Mouse (Mus musculus) macrophage (primary cell): ENCODE measurements around the gene Trim9. TPM values are rescaled to one million over a fixed set of nuclear protein-coding genes. Genes with fewer than 3 reads are reported as not detected.

Source experiments
- H3K27ac ChIP-seq: fragments of 350-480 bp; formaldehyde crosslinking; 2 replicates; pipeline ENCODE4 v1.9.0; 2021
- H3K36me3 ChIP-seq: fragments of 350-480 bp; formaldehyde crosslinking; 2 replicates; pipeline ENCODE4 v1.9.0; 2021; ENCODE audit errors: inconsistent target
- H3K4me3 ChIP-seq: fragments of 350-480 bp; formaldehyde crosslinking; 2 replicates; pipeline ENCODE4 v1.9.0; 2021; ENCODE audit errors: inconsistent target
- H3K79me2 ChIP-seq: fragments of 350-480 bp; formaldehyde crosslinking; 2 replicates; pipeline ENCODE4 v1.9.0; 2021; ENCODE audit errors: inconsistent target
- WGBS: methylation state at CpG from one replicate; pipeline ENCODE4 v1.1.7; 2026; ENCODE audit warnings: inconsistent platforms; ENCODE audit not compliant: missing documents; 5-methylcytosine and 5-hydroxymethylcytosine counted together
- polyA plus RNA-seq: library from polyadenylated mRNA; stranded (reverse); fragments of 250-400 nt; gene quantifications from 3 replicates; pipeline ENCODE4 v1.2.4, GENCODE M21; 2018; ENCODE audit warnings: inconsistent platforms

The Trim9 gene
- polyA plus RNA-seq, 1 experiment from 2014 or later: 0.04 TPM

GRCm38 (mm10) chr12:70346139-70347026 lies 1.0 kb downstream of the Trim9 start:
- Histone ChIP-seq H3K27ac (no peak overlapping the region), H3K4me3 (no peak overlapping the region), H3K79me2 (no peaks in the 10 kb centered on the region), H3K36me3 (no peaks in the 10 kb centered on the region)
- WGBS: 3% methylated on average over 60 of the region's 60 CpGs

DNA sequence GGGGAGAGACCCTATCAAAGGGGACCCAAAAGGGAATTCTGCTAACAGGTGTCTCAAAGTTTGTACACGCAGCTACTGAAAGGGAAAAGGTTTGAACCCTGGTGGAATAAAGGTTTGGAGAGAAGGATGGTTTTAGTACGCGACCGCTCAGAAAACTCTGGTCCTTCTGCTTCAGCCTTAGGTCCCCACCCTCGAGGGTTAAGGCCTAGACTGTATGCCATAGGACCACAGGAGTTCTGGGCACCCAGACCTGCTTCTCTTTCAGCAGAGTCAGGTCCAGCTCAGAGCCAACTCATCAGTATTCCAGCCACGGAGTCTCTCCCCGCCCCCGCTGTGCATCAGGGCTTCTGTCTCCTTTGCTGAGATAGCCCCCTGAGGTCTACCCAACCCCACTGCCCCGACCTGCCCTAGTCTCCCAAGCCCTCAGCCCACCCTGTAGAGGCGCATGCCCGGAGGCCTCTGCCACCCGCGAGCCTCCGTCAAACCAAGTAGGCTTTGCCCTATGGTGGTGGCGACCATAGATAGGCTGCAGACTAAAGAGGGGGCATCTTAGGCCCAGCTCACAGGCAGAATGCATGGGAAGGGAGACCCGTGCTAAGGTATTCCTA lies 1.8 kb downstream of the Trim9 start:
- no peak overlapping the region for H3K27ac ChIP-seq
- H3K4me3 ChIP-seq: no peak overlapping the region
- H3K36me3 ChIP-seq: no peaks in the 10 kb centered on the region
- no peaks in the 10 kb centered on the region for H3K79me2 ChIP-seq
- WGBS: 38% methylated on average over 15 of the region's 16 CpGs

- Histone ChIP-seq H3K36me3 (no peaks in the 10 kb centered on the region), H3K4me3 (no peak overlapping the region)
- WGBS: 82% methylated on average over 5 of the region's 5 CpGs
Measured at GRCm38 (mm10) chr12:70335176-70335575, 12.2 kb downstream of the Trim9 start.

DNA sequence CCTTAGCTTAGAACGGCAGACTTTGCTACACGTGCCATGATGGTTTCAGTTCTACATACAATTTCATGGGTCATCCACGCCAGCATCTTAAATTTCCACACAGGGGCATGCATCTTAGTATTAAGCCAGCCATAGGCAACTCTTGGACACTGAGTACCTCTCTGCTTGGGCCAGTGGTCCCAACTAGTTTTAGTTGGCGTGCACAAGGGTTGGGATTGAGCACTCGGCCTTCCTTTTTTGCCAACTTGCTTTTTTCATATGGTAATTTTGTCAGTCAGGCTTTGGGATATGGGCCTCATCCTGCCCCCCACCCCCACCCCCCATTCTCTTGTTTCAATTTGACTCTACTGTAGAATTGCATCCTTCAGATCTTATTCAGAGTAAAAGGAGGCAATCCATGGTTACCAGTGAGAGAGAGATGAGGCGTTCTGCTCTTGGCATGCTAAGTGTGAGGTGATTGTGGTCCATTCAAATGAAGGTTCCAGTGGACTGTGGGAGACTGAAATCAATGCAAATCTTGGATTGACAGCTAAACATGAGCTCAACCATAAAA lies 14.1 kb downstream of the Trim9 start:
- no peak overlapping the region for H3K27ac ChIP-seq
- H3K4me3 ChIP-seq: no peak overlapping the region
- no peaks in the 10 kb centered on the region for H3K79me2 ChIP-seq
- no peaks in the 10 kb centered on the region for H3K36me3 ChIP-seq
- WGBS: 93% methylated on average over 6 of the region's 6 CpGs

More at GRCm38 (mm10) chr12:70335176-70335575, 12.2 kb downstream of the Trim9 start:
- Histone ChIP-seq H3K79me2 (no peaks in the 10 kb centered on the region), H3K27ac (no peak overlapping the region)

DNA sequence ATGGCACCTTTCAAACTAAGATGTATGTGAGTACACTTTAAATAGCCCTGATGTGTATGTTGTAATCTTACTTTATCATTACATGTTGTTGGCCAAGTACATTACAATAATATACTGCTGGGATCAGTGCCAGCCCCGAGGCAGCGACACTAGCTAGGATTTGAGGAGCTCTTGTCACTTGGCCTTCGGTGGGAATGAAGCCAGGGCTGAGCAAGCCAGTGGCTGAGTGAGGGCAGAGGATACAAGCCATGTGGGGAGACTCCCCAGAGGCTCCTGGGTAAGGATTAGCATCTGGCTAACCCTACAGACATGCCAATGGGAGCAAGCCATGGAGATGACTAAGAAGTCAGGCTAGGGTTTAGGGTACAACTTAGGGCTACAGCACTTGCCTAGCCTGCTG lies 18.4 kb downstream of the Trim9 start:
- H3K79me2 ChIP-seq: no peaks in the 10 kb centered on the region
- H3K36me3 ChIP-seq: no peaks in the 10 kb centered on the region
- no peak overlapping the region for H3K27ac ChIP-seq
- WGBS: 90% methylated on average over 3 of the region's 3 CpGs
- no peak overlapping the region for H3K4me3 ChIP-seq

DNA sequence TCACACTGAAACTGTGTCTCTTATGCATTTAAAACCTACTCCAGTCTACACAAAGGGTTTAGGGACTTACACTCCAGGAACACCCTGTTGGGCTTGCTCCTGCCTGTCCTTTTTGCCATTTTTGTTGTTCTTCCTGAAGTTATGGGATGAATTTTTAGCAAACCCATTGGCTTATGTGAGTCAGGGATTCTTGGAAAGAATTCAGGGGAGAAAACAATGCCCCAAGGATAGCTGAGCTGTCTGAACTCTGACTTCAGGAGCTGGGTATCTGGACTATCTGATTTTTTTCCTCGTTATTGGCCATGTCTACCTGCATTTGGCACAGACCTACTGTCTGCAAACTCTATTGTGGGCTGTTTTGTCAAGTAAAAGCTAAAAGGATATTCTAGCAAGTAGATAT lies 20.5 kb downstream of the Trim9 start:
- Histone ChIP-seq H3K36me3 (no peaks in the 10 kb centered on the region), H3K4me3 (no peak overlapping the region), H3K79me2 (no peaks in the 10 kb centered on the region), H3K27ac (no peak overlapping the region)
- 82% methylated on average over 1 of the region's 1 CpGs for WGBS

DNA sequence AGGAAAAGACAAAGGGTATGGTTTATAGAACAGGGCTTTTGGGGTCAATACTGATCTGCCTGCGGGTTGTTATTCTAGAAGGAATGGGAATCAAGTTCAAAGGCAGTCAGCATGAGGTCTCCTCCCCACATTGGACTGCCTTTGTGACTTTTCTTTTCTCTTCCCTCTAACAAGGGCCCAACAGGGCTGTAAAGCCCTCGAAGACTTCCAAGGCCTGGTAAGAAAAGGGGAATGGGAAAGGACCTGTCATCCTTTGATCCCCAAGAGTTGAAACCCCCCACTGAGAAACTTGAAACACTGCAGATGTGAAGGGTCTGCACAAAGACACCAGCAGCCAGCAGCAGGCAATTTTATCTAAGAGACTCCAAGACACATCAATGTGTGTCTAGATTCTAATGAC lies 21.0 kb downstream of the Trim9 start:
- WGBS: 60% methylated on average over 2 of the region's 2 CpGs
- no peaks in the 10 kb centered on the region for H3K79me2 ChIP-seq
- no peak overlapping the region for H3K4me3 ChIP-seq
- H3K36me3 ChIP-seq: no peaks in the 10 kb centered on the region
- no peak overlapping the region for H3K27ac ChIP-seq

DNA sequence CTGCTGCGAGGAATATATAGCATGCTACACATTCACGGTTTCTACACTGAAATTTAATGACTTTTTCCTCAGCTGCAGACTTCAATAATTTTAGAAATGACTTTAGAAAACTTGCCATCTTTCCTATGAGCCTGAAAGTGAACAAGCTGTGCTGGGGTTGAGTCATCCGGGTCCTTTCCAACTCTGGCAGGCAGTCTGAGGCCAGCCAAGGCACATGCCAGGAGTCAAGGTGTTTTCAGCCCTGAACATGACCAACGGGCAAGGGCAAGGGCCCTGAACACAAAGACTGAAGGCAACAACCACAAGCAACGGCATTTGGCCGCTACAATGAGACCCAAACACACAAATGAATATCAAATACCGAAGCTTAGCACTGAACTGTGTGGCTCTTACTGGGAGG lies 21.6 kb downstream of the Trim9 start:
- H3K27ac ChIP-seq: no peak overlapping the region
- H3K36me3 ChIP-seq: no peaks in the 10 kb centered on the region
- H3K4me3 ChIP-seq: no peak overlapping the region
- WGBS: 96% methylated on average over 7 of the region's 7 CpGs
- H3K79me2 ChIP-seq: no peaks in the 10 kb centered on the region

- Histone ChIP-seq H3K4me3 (no peak overlapping the region), H3K79me2 (no peaks in the 10 kb centered on the region), H3K27ac (no peak overlapping the region), H3K36me3 (no peaks in the 10 kb centered on the region)
- 43% methylated on average over 1 of the region's 1 CpGs for WGBS
Measured at GRCm38 (mm10) chr12:70322790-70323189, 24.6 kb downstream of the Trim9 start.

GRCm38 (mm10) chr12:70316147-70316546 lies 31.3 kb downstream of the Trim9 start:
- Histone ChIP-seq H3K4me3 (no peak overlapping the region), H3K79me2 (no peaks in the 10 kb centered on the region), H3K36me3 (no peaks in the 10 kb centered on the region), H3K27ac (no peak overlapping the region)
- WGBS: 92% methylated on average over 9 of the region's 9 CpGs

DNA sequence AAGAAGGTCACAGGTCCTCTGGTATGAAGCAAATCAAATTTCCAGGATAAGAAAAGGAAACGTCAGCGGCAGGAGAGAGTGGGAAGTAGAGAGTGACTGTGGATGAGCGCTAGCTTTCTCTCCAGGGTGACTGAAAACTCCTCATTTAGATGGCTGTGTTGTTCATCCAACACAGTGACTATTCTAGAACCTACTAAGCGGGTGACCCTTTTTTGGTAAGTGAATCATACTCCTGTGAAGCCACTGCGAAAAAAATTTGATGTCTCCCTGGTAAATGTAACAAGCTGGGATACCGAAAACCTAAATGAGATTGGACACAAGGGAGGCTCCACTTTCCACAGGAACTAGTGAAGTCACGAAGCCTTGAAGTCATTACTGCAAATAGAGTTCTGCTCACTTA lies 39.5 kb downstream of the Trim9 start:
- H3K79me2 ChIP-seq: no peaks in the 10 kb centered on the region
- no peak overlapping the region for H3K27ac ChIP-seq
- no peak overlapping the region for H3K4me3 ChIP-seq
- 89% methylated on average over 7 of the region's 7 CpGs for WGBS
- no peaks in the 10 kb centered on the region for H3K36me3 ChIP-seq

- no peak overlapping the region for H3K4me3 ChIP-seq
- no peaks in the 10 kb centered on the region for H3K79me2 ChIP-seq
- H3K36me3 ChIP-seq: no peaks in the 10 kb centered on the region
- H3K27ac ChIP-seq: no peak overlapping the region
- 89% methylated on average over 5 of the region's 5 CpGs for WGBS
Measured at GRCm38 (mm10) chr12:70307062-70307461, 40.4 kb downstream of the Trim9 start.

DNA sequence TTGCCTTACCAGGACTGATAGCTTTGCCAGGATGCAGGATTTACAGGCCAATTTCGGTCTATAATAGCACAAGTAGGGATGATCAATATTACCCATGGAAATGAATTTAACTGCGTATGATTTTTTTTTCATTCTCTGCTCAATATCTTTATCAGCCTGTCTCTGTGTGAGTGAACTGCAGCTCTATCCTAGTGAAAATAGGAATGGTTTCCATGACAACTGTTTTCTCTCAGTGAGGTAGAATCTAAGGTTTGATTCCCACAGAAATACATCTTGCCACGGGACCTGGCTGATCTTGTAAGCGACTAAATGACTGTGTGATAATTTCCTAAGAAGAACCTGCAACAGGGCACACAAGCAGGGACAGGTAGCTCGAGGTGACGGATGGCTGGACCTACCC lies 43.4 kb downstream of the Trim9 start:
- Histone ChIP-seq H3K36me3 (no peaks in the 10 kb centered on the region), H3K27ac (no peak overlapping the region), H3K79me2 (no peaks in the 10 kb centered on the region), H3K4me3 (no peak overlapping the region)
- WGBS: 93% methylated on average over 6 of the region's 6 CpGs

GRCm38 (mm10) chr12:70303525-70303924 lies 43.9 kb downstream of the Trim9 start:
- 93% methylated on average over 7 of the region's 7 CpGs for WGBS
- Histone ChIP-seq H3K36me3 (no peaks in the 10 kb centered on the region), H3K79me2 (no peaks in the 10 kb centered on the region), H3K27ac (no peak overlapping the region), H3K4me3 (no peak overlapping the region)

- 88% methylated on average over 5 of the region's 5 CpGs for WGBS
- H3K4me3 ChIP-seq: no peak overlapping the region
- no peak overlapping the region for H3K27ac ChIP-seq
- H3K79me2 ChIP-seq: no peaks in the 10 kb centered on the region
- no peaks in the 10 kb centered on the region for H3K36me3 ChIP-seq
Measured at GRCm38 (mm10) chr12:70302022-70302720, 45.2 kb downstream of the Trim9 start.
